Mouse (Mus musculus) embryonic facial prominence, embryonic 14.5 days (tissue): Measurements from ENCODE around the gene Hoxd8. TPM values are rescaled to one million over a fixed set of nuclear protein-coding genes. Genes with fewer than 3 reads are reported as not detected.

Experiments
- ATAC-seq: fragments of 200-750 bp; cut with Nextera tagmentation; 2 replicates; pipeline ENCODE4 v1.8.0; 2017; ENCODE audit warnings: low read depth, moderate number of reproducible peaks, moderate TSS enrichment
- DNase-seq: peaks from one replicate; pipeline ENCODE4 v3.0.0-alpha.2; 2015; ENCODE audit warnings: low spot score
- H3K27ac ChIP-seq: fragments of 300-500 bp; sonication (generic); replicated peaks from 2 replicates; pipeline ENCODE4 v1.5.1; 2014; ENCODE audit warnings: low read depth, mild to moderate bottlenecking, low read length, moderate library complexity
- H3K27me3 ChIP-seq: fragments of 300-500 bp; sonication (generic); replicated peaks from 2 replicates; pipeline ENCODE4 v1.6.1; 2014; ENCODE audit warnings: low read length; ENCODE audit not compliant: control insufficient read depth, insufficient read depth
- H3K36me3 ChIP-seq: fragments of 300-500 bp; sonication (generic); 2 replicates; pipeline ENCODE4 v1.6.1; 2014; ENCODE audit warnings: low read length, mixed read lengths; ENCODE audit not compliant: control insufficient read depth, insufficient read depth
- H3K4me1 ChIP-seq: fragments of 300-500 bp; sonication (generic); 2 replicates; pipeline ENCODE4 v1.6.1; 2014; ENCODE audit warnings: antibody characterized with exemption, low read length; ENCODE audit not compliant: control insufficient read depth, insufficient read depth
- H3K4me2 ChIP-seq: fragments of 300-500 bp; sonication (generic); 2 replicates; pipeline ENCODE4 v1.6.1; 2014; ENCODE audit warnings: low read depth, mild to moderate bottlenecking, low read length, moderate library complexity, mixed read lengths
- H3K4me3 ChIP-seq: fragments of 300-500 bp; sonication (generic); 2 replicates; pipeline ENCODE4 v1.5.1; 2014; ENCODE audit warnings: low read depth, mild to moderate bottlenecking, low read length
- H3K9ac ChIP-seq: fragments of 300-500 bp; sonication (generic); 2 replicates; pipeline ENCODE4 v1.6.1; 2014; ENCODE audit warnings: low read depth, mild to moderate bottlenecking, low read length, moderate library complexity, mixed read lengths
- H3K9me3 ChIP-seq: fragments of 300-500 bp; sonication (generic); 2 replicates; pipeline ENCODE4 v1.6.1; 2016; ENCODE audit warnings: low read length; ENCODE audit not compliant: control insufficient read depth
- WGBS: fragments of 180-500 bp; shearing (Covaris S2); extraction: QIAGEN DNeasy Blood & Tissue Kit; methylation state at CpG from one replicate; pipeline ENCODE4 v1.1.7; 2014; 5-methylcytosine and 5-hydroxymethylcytosine counted together
- polyA plus RNA-seq: library from polyadenylated mRNA; unstranded; fragments of >200 nt; fragmentation: Nextera tagmentation; extraction: Ambion mirVana; gene quantifications from 2 replicates; pipeline ENCODE4 v1.2.1, GENCODE M21; 2014

Gene Hoxd8
- polyA plus RNA-seq, 1 experiment from 2014 or later = 8.7 TPM

- Histone ChIP-seq H3K4me1 (0 out of 2 replicates have a peak, but pooled peaks cover under 1% of the 10 kb centered on the region), H3K4me3 (no peak overlapping the region), H3K9ac (no peak overlapping the region), H3K9me3 (no peaks in the 10 kb centered on the region), H3K36me3 (no peaks in the 10 kb centered on the region), H3K4me2 (no peak overlapping the region), H3K27me3 (peaks cover 99% of the 10 kb centered on the region), H3K27ac (no peak overlapping the region)
- 25% methylated on average over 5 of the region's 5 CpGs for WGBS
- no peak for ATAC-seq
- no peak for DNase-seq
Measured at GRCm38 (mm10) chr2:74720955-74721491, 16.6 kb downstream of the Hoxd8 start.

- Histone ChIP-seq H3K4me3 (no peak overlapping the region), H3K27me3 (peaks cover 99% of the 10 kb centered on the region), H3K27ac (no peak overlapping the region), H3K9ac (no peak overlapping the region), H3K36me3 (no peaks in the 10 kb centered on the region), H3K4me1 (0 out of 2 replicates have a peak, but pooled peaks cover 2% of the 10 kb centered on the region), H3K9me3 (no peaks in the 10 kb centered on the region), H3K4me2 (no peak overlapping the region)
- no peak for ATAC-seq
- no peak for DNase-seq
- WGBS = 11% methylated on average over 6 of the region's 6 CpGs
Measured at GRCm38 (mm10) chr2:74721882-74722281, 17.5 kb downstream of the Hoxd8 start.

DNA sequence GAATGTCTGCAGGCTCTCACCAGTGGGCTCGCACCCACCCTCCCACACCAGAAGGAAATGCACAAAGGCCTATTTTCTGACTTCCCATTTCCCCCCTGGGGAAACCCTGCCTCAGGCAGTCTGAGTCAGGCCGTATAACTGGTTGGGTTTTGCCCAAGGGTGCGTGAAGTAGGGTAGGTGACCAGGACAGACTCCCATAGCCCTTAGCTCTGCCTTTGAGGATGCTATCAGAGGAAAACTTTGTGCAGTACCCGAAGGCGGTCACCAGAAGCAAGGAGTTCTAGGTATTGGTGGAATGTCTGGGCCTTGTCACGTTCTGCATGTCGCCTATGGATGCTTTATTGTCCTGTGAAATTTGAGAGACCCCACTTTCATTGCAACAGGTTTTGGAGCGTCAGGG, 18.5 kb downstream of the Hoxd8 start:
- Histone ChIP-seq H3K27ac (no peak overlapping the region), H3K36me3 (no peaks in the 10 kb centered on the region), H3K27me3 (peaks cover 99% of the 10 kb centered on the region), H3K4me2 (no peak overlapping the region), H3K4me3 (no peak overlapping the region), H3K9me3 (no peaks in the 10 kb centered on the region), H3K9ac (no peak overlapping the region), H3K4me1 (0 out of 2 replicates have a peak, but pooled peaks cover 4% of the 10 kb centered on the region)
- ATAC-seq (no peak), DNase-seq (no peak)
- WGBS = 10% methylated on average over 8 of the region's 8 CpGs

DNA sequence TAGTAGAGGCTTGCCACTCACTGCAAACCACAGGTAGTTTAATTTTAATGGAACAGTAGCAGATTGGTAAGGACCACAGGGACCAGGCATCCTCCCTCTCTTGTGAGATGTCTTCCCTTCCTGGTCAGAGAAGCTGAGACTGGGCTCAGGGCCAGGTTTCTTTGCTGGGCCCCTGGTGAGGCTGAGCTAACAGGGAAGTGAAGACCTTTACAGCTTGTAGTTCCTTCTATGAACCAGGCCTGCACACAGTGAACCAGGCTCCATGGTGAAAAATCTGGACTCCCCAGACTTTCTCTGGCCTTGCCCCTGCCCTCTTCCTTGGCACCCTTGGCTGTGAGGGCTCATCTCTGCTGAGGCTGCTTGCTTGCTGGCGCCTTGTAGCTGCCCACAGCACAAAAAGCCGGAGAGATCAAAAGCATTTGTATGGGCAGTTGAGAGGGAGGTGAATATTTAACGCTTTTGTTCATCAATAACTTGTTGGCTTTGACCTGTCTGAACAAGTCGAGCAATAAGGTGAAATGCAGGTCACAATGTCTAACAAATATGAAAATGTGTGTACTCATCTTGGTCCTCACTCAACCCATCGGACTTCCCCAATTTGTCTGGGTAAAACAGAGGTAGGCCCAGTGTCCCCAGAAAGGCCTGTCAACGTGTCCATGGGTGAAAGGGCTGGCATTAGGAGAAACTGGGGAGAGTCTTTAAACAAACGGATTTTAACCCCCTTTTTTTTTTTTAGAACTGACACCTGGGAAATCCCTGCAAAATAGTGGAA, 20.0 kb downstream of the Hoxd8 start:
- ATAC-seq = no peak

DNA sequence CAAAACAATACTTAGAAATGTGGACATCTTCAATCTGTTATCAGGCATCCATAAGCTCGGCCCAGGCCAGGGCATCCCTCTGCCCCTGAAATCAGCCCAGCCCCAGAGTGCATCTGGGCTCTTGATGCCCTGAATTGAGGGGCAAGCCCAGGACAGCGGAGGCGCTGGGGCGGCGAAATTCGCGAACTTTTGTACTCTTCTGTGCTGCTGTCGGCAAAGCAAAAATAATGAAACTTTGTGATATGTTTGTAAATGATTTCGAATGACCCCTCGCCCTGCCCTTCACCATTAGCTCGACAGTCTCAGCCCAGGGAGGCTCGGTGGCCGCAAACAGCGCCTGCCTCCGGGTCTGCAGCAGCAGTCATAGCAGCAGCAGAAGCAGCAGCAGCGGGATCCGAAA, 20.8 kb downstream of the Hoxd8 start:
- no peak overlapping the region for H3K4me2 ChIP-seq
- no peaks in the 10 kb centered on the region for H3K36me3 ChIP-seq
- peaks cover 99% of the 10 kb centered on the region for H3K27me3 ChIP-seq
- H3K27ac ChIP-seq = no peak overlapping the region
- ATAC-seq (no peak), DNase-seq (no peak)
- H3K9me3 ChIP-seq = no peaks in the 10 kb centered on the region
- H3K4me1 ChIP-seq = 0 out of 2 replicates have a peak, but pooled peaks cover 4% of the 10 kb centered on the region
- H3K4me3 ChIP-seq = no peak overlapping the region
- no peak overlapping the region for H3K9ac ChIP-seq
- 11% methylated on average over 17 of the region's 17 CpGs for WGBS

More for the DNA sequence above, 20.0 kb downstream of the Hoxd8 start:
- DNase-seq = no peak
- Histone ChIP-seq H3K4me2 (no peak overlapping the region), H3K27ac (no peak overlapping the region), H3K4me3 (no peak overlapping the region), H3K36me3 (no peaks in the 10 kb centered on the region), H3K9me3 (no peaks in the 10 kb centered on the region), H3K27me3 (peaks cover 99% of the 10 kb centered on the region), H3K4me1 (0 out of 2 replicates have a peak, but pooled peaks cover 4% of the 10 kb centered on the region), H3K9ac (no peak overlapping the region)
- WGBS = 24% methylated on average over 7 of the region's 7 CpGs

GRCm38 (mm10) chr2:74726551-74726950, 22.1 kb downstream of the Hoxd8 start, which contains the start of gene Gm28230:
Gene Gm28230, plus strand, starts transcription at chr2:74726728.
- ATAC-seq = no peak

GRCm38 (mm10) chr2:74726973-74727639, 22.7 kb downstream of the Hoxd8 start:
- Histone ChIP-seq H3K27me3 (peaks cover 99% of the 10 kb centered on the region), H3K4me3 (peak overlapping the region; percentile 29), H3K36me3 (no peaks in the 10 kb centered on the region), H3K9me3 (no peaks in the 10 kb centered on the region), H3K27ac (no peak overlapping the region), H3K4me2 (peak overlapping the region; percentile 40), H3K4me1 (0 out of 2 replicates have a peak, but pooled peaks cover 4% of the 10 kb centered on the region), H3K9ac (no peak overlapping the region)
- DNase-seq (no peak), ATAC-seq (no peak)
- WGBS = 4% methylated on average over 17 of the region's 43 CpGs

More at GRCm38 (mm10) chr2:74726551-74726950, 22.1 kb downstream of the Hoxd8 start, which contains the start of gene Gm28230:
- Histone ChIP-seq H3K4me1 (0 out of 2 replicates have a peak, but pooled peaks cover 4% of the 10 kb centered on the region), H3K4me3 (peak within 1 kb of the TSS; percentile 29), H3K4me2 (peak within 1 kb of the TSS; percentile 40), H3K36me3 (no peaks in the 10 kb centered on the region), H3K9me3 (no peaks in the 10 kb centered on the region), H3K9ac (no peak within 1 kb of the TSS), H3K27ac (no peak within 1 kb of the TSS), H3K27me3 (peaks cover 99% of the 10 kb centered on the region)
- 13% methylated on average over 5 of the region's 5 CpGs for WGBS
- no peak for DNase-seq

DNA sequence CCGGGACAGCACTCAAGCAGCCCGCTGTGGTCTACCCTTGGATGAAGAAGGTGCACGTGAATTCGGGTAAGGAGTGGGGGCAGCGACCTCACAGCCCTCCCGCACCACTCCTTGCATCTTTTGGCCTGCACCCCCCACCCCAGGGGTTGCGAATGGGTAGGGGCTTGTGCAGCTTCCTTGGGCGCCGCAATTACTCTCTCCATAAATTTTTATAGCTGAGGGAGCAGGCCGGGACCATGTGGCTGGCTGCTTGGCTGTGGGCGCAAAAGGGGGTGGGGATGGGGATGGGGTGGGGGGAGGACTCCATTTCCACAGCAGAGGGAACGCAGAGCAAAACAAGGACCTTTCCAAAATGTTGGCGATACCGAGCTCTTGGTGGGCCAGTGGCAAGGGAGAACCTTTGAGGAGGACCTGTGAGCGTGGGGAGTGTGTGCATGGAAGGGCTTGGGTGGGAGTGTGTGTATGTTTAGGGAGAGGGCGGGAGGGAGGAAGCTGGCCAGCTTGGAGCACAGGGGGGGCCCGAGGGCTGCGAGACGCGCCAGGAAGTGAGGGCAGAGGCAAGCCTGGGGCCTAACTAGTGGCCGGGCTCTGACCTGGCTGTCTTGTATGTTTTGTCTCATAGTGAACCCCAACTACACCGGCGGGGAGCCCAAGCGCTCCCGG, 23.4 kb downstream of the Hoxd8 start:
- peaks cover 99% of the 10 kb centered on the region for H3K27me3 ChIP-seq
- ATAC-seq = 0 out of 2 replicates have a peak, but pooled peaks have one; percentile 34
- no peaks in the 10 kb centered on the region for H3K9me3 ChIP-seq
- H3K36me3 ChIP-seq = no peaks in the 10 kb centered on the region
- H3K27ac ChIP-seq = no peak overlapping the region
- no peak overlapping the region for H3K9ac ChIP-seq
- WGBS = 5% methylated on average over 22 of the region's 25 CpGs
- H3K4me2 ChIP-seq = peak overlapping the region; percentile 40
- no peak for DNase-seq
- 0 out of 2 replicates have a peak, but pooled peaks cover 4% of the 10 kb centered on the region for H3K4me1 ChIP-seq
- peak overlapping the region; percentile 29 for H3K4me3 ChIP-seq
